Mouse (Mus musculus): ENCODE results near the gene Usp38.

The Usp38 gene

DNA sequence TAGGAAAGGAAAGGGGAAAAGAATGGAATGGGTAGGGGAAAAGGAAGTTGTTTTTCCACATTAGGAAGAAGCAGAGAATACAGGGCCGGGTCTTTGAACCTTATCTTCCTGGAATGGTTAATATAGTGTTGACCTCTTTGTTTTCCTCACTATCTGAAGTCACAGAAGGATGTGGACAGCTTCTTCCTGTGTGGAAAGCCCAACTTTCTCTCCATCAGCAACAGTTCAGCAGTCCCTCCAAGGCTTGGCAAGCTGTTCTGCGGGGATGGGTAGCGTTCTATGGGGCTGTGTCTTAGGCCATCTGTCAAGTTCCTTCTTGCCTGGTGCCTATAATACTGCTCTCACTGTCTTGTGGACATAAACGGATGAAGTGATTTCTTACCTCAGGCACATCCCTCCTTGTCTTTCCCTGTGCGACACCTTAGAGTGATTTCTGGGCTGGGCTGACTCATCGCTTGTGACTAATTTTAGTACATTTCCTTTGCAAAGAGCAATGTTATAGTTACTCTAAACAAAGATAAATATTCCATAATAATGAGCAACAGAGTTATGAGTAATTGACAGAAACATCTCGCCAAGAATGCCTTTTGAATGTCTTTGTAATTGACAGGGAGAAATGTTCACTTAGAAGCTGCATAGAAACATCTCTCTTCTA is 52.7 kb downstream of the Usp38 start:
- no peak for DNase-seq (ENCODE audit: low spot score in 2 of 2)

DNA sequence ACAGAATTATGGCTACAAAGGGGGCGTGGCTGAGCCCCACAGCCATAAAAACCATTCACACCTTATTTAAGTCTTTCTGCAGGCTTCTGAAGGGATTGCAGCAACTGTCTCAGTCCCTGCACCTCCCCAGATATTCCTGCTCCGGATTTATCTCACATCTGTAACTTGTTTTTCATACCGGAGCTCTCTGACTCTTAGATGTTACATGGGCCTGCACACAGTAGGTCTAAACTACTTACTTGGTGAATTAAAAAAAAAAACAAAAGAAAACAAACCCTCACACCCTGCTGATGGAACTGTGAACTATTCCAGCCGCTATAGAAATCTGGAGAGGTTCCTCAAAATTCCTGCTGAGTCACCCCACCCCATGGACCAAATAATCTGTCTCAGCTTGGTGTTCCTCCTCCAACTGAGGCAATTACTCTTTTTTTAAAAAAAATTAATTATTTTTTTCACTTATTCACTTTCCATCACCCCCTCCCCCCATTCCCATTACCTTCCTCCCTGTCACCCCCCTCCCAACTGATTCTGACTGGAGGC is 53.6 kb downstream of the Usp38 start:
- DNase-seq (ENCODE audit: low spot score in 2 of 2), result no peak

DNA sequence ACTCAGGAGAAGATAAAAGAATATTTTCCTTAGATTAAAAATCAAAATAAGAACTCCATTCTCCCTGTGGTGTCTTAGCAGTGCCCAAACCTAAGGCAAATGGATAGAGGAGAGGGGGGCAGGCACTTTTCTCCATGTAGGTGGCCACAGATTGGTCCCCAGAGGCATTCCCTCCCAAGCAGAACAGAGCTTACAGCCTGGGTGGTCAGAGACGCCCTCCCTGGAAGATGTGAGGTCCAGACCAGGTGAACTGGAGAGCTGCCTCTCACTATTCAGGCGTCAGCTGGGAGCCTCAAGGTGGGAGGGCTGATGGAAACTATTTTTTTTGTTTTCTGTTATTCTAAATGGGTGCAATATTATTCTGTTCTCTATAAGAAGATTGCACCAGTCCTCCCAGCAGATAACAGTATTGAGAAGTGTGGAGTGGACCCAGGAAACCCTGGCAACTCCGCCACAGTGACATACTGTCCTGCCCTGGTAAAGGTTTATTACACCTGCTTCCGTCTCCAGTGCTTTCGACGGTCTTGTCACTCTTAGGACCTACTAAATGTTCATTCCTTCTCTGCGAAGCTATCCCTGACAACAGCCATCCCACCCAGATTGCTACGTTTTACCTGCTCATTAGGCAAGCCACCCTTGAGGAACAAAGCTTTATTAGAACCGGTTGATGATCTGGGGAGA is 55.0 kb downstream of the Usp38 start:
- DNase-seq (ENCODE audit: low spot score in 2 of 2), result no peak

DNA sequence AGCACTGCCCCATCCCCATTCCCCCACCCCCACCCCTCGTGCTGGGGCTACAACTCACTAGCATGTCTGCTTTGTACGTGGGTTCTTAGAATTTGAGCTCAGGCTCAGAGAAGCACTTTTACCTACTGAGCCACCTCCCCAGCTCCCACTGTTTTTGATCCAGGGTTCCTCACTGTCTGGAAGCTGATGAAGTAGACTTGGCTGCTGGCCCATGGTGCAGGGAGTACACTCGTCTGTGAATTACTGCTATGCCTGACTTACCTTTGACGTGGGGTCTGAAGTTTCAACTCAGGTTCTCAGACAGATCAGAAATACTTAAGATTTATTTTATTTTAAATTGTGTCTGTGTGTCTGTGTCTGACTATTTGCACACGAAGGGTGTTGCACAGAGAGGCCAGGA is 57.0 kb downstream of the Usp38 start:
- no peak for DNase-seq (ENCODE audit: low spot score in 2 of 2)

DNA sequence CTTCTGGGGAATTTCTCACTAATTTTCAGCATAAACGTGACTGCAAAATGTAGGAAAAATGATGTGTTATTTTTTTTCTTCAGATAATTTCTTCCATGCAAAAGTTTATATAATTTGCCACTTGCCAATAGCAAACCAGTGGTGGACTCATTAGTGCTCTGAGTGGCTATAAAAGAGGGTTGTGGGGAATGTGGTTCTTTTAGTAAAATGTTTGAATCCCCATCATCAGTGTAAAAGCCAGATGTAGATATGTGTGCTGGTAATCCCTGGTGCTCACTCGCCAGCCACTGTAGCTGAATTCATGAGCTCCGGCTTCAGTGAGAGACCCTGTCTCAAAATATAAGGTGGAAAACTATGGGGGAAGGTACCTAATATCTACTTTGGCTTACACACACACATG is 61.8 kb downstream of the Usp38 start:
- no peak for DNase-seq (ENCODE audit: low spot score in 2 of 2)

DNA sequence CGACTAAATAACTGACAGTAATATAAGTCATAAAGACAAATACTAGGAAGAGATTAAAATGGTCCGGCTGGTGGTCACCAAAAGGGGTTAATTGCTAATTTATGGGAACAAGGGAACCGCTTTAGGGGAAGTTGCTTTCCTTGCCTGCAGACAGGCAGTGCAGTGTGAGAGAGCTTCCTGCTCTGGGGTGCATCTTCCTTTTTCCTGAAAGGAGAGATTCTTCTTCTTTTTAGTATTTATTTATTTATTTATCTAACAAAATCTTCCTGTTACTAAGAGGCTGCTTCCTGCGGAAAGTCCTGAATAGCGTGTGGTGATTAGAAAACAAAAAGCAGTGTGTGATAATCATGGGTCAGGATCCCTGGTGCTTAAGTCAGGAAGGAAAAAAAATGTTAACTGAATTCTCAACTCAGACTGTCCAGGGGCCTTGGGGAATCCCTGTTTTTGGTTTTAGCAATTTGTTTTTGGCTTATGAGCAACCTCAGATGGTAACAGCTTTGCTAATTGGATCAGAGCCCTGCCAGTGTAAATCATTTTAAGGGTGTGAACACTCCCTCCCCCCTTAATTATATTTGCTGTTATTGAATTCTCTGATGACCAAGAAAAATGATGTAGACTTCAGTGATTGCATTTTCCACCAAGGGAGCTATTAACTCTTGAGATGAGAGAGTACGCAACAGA is 62.4 kb downstream of the Usp38 start:
- no peak for DNase-seq (ENCODE audit: low spot score in 2 of 2)

DNA sequence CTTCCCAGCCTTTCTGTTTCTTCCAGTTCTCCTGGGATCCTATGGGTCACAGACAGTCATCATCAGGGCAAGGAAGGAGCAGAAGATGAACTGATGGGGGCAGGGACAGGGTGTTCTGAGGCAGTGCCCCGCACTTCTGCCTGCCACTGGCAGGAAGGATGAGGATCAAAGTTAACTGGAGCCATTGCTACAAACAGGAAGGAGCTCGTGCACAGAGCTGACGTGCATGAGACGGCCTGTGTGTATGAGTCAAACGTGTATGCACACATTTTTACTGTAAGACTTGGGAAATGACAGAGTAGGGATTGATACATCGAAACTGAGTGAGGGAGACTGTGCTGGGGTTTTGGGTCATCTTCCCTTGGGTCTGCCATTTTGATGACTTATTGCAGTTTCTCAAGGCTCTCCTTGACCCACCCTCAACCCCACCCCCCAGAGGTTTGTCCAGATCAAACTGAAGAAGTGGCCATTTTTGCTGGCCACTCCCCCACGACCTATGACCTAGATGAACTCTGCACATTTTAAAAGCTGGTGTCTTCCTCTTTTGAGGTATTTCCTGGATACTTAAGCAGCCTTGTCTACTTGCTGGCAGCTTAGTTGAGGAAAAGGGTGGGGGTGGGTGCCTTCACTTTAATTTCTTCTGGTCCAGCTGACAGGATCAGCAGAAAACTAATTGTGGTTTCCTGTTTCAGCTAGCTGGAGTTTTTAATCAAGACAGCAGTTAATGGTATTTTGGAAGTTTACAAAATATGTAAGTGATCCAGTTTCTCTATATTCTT is 66.1 kb downstream of the Usp38 start:
- DNase-seq (ENCODE audit: low spot score in 2 of 2), result no peak

DNA sequence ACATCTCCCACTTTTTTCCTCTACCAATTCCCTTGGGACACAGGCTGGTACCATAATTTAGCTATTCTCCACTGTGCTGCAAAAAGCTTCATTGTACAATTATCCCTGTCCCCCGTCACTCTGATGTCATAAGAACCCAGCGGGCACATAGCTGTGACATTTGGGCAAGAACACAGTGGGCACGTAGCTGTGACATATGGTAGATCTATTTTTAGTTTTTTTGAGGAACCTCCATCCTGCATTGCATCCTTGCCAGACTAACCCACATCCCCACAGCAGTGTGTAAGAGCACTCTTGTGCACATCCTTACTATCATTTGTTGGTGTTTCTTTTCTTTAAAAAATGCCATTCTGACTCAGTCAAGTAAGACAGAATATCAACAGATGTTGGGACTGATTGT is 71.0 kb downstream of the Usp38 start:
- DNase-seq (ENCODE audit: low spot score in 2 of 2), result no peak

DNA sequence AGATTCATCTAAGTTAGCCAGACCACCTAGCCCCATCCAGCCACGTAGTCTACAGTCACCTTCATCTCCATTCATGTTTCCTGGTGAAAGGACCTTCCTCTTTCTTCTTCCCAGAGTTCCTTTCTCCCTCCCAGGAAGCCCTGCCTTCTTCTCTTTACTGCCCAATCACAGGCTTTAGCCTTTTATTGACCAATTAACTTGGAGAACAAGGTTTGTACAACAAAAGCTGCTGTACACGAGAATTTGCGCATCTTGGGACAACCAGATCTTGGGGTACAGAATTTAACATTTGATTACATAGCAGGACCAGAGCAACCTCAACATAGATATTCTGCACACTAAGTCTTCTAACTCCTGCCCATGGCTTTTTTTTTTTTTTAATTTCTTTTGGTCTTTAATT is 73.1 kb downstream of the Usp38 start:
- DNase-seq (ENCODE audit: low spot score in 2 of 2), result no peak

DNA sequence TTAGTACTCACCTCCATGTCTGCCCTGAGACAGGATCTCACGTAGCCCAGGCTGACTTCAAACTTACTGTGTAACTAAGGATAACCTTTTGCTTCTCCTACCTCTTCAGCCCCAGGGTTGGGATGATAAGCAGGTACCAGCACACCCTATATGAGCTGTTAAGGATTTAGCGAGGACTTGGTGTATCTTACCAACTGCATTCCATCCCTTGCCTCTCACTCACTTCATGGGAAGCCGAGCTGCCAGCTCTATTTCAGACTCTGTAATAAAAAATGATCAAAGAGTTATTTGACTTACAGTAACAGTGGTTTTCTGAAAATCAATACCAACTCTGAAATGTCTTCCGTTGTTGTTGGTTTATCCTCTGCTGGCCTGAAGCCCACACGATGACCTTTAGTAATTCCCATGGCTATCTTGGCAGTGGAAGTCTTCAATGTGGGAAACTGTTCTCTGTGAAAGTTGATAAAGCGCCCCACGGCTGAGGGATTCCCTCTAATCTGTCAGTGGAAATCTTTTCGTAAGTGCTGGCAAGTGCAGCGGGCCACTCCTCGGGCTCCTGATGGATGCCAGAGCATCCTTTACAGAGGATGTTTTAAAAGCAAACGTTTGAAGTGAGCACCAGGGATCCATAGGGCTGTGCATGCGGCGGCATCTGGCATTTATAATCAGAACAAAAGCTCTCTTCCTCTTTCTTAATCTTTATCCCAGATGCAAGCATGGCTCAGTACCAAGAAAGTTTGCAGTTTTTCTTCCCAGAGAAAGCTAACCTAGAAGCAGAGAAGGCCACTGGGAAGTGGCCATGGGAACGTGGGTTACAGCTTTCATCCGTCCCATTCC is 76.7 kb downstream of the Usp38 start:
- no peak for DNase-seq (ENCODE audit: low spot score in 2 of 2)
